Mouse (Mus musculus) forebrain, embryonic 14.5 days (tissue): ENCODE results near the gene Egln3. TPM values are rescaled to one million over a fixed set of nuclear protein-coding genes. Genes with fewer than 3 reads are reported as not detected.
A peak's percentile ranks its signal among the peaks of the same experiment; 100 is the strongest.

Experiments
- ATAC-seq: fragments of 200-750 bp; cut with Nextera tagmentation; 2 replicates; pipeline ENCODE4 v1.8.0; 2017; ENCODE audit warnings: mild to moderate bottlenecking, moderate library complexity
- DNase-seq: peaks from one replicate; pipeline ENCODE4 v3.0.0-alpha.2; 2015; ENCODE audit warnings: low spot score
- H3K27ac ChIP-seq: fragments of 300-500 bp; sonication (generic); 2 replicates; pipeline ENCODE4 v1.5.1; 2014; ENCODE audit warnings: low read depth, mild to moderate bottlenecking, control low read depth, low read length, moderate library complexity
- H3K27me3 ChIP-seq: fragments of 300-500 bp; sonication (generic); replicated peaks from 2 replicates; pipeline ENCODE4 v1.6.1; 2014; ENCODE audit warnings: low read length, control low read depth, mixed read lengths; ENCODE audit not compliant: control insufficient read depth, insufficient read depth
- H3K36me3 ChIP-seq: fragments of 300-500 bp; sonication (generic); 2 replicates; pipeline ENCODE4 v1.6.1; 2014; ENCODE audit warnings: low read length, control low read depth; ENCODE audit not compliant: control insufficient read depth, insufficient read depth
- H3K4me1 ChIP-seq: fragments of 300-500 bp; sonication (generic); 2 replicates; pipeline ENCODE4 v1.6.1; 2014; ENCODE audit warnings: antibody characterized with exemption, low read length, control low read depth; ENCODE audit not compliant: control insufficient read depth, insufficient read depth
- H3K4me2 ChIP-seq: fragments of 300-500 bp; sonication (generic); 2 replicates; pipeline ENCODE4 v1.6.1; 2014; ENCODE audit warnings: mild to moderate bottlenecking, control low read depth, low read length
- H3K4me3 ChIP-seq: fragments of 300-500 bp; sonication (generic); 2 replicates; pipeline ENCODE4 v1.5.1; 2014; ENCODE audit warnings: low read depth, low read length, control low read depth
- H3K9ac ChIP-seq: fragments of 300-500 bp; sonication (generic); 2 replicates; pipeline ENCODE4 v1.6.1; 2014; ENCODE audit warnings: mild to moderate bottlenecking, low read length, control low read depth, moderate library complexity
- H3K9me3 ChIP-seq: fragments of 300-500 bp; sonication (generic); replicated peaks from 2 replicates; pipeline ENCODE4 v1.6.1; 2016; ENCODE audit warnings: low read length, control low read depth, mixed read lengths; ENCODE audit not compliant: control insufficient read depth
- WGBS: fragments of 180-500 bp; shearing (Covaris S2); extraction: QIAGEN DNeasy Blood & Tissue Kit; methylation state at CpG from one replicate; pipeline ENCODE4 v1.1.7; 2014; 5-methylcytosine and 5-hydroxymethylcytosine counted together
- polyA plus RNA-seq: library from polyadenylated mRNA; unstranded; fragments of >200 nt; fragmentation: Nextera tagmentation; extraction: Ambion mirVana; gene quantifications from 2 replicates; pipeline ENCODE4 v1.2.1, GENCODE M21; 2014

Gene Egln3
- polyA plus RNA-seq = 5.9 and 6.3 TPM in 2 replicates

- ATAC-seq = peak; percentile 75
- Histone ChIP-seq H3K4me1 (peaks cover 9% of the 10 kb centered on the region), H3K27ac (no peak within 1 kb of the TSS), H3K4me3 (peak within 1 kb of the TSS; percentile 55), H3K9me3 (no peaks in the 10 kb centered on the region), H3K9ac (peak within 1 kb of the TSS; percentile 74), H3K4me2 (peak within 1 kb of the TSS; percentile 100), H3K27me3 (no peaks in the 10 kb centered on the region), H3K36me3 (no peaks in the 10 kb centered on the region)
- peak; percentile 76 for DNase-seq
- 0% methylated on average over 25 of the region's 25 CpGs for WGBS
Measured at GRCm38 (mm10) chr12:54203656-54204045, at the start of gene Egln3. TSS of gene Egln3 (minus strand) at chr12:54203860.

- no peak overlapping the region for H3K4me2 ChIP-seq
- no peak overlapping the region for H3K4me3 ChIP-seq
- H3K36me3 ChIP-seq = no peaks in the 10 kb centered on the region
- no peaks in the 10 kb centered on the region for H3K9me3 ChIP-seq
- 89% methylated on average over 4 of the region's 4 CpGs for WGBS
- DNase-seq (no peak), ATAC-seq (no peak)
- no peaks in the 10 kb centered on the region for H3K4me1 ChIP-seq
- H3K27me3 ChIP-seq = no peaks in the 10 kb centered on the region
- no peak overlapping the region for H3K9ac ChIP-seq
- no peak overlapping the region for H3K27ac ChIP-seq
Measured at GRCm38 (mm10) chr12:54253449-54253848, 49.8 kb upstream of the Egln3 start.

GRCm38 (mm10) chr12:54251942-54252400, 48.3 kb upstream of the Egln3 start:
- H3K9ac ChIP-seq = no peak overlapping the region
- H3K4me2 ChIP-seq = no peak overlapping the region
- no peak overlapping the region for H3K4me3 ChIP-seq
- no peak overlapping the region for H3K27ac ChIP-seq
- 72% methylated on average over 9 of the region's 9 CpGs for WGBS
- no peaks in the 10 kb centered on the region for H3K27me3 ChIP-seq
- DNase-seq = no peak
- H3K36me3 ChIP-seq = no peaks in the 10 kb centered on the region
- H3K9me3 ChIP-seq = no peaks in the 10 kb centered on the region
- H3K4me1 ChIP-seq = no peaks in the 10 kb centered on the region
- no peak for ATAC-seq

- Histone ChIP-seq H3K9ac (no peak overlapping the region), H3K4me2 (no peak overlapping the region), H3K27ac (no peak overlapping the region), H3K9me3 (no peaks in the 10 kb centered on the region), H3K27me3 (no peaks in the 10 kb centered on the region), H3K4me3 (no peak overlapping the region), H3K36me3 (no peaks in the 10 kb centered on the region), H3K4me1 (no peaks in the 10 kb centered on the region)
- no peak for DNase-seq
- ATAC-seq = no peak
- 91% methylated on average over 7 of the region's 7 CpGs for WGBS
Measured at GRCm38 (mm10) chr12:54247835-54248234, 44.2 kb upstream of the Egln3 start.

- Histone ChIP-seq H3K27ac (no peak overlapping the region), H3K4me2 (no peak overlapping the region), H3K4me1 (no peaks in the 10 kb centered on the region), H3K9ac (no peak overlapping the region), H3K9me3 (no peaks in the 10 kb centered on the region), H3K4me3 (no peak overlapping the region), H3K27me3 (no peaks in the 10 kb centered on the region), H3K36me3 (no peaks in the 10 kb centered on the region)
- 90% methylated on average over 5 of the region's 5 CpGs for WGBS
- no peak for DNase-seq
- no peak for ATAC-seq
Measured at GRCm38 (mm10) chr12:54243158-54243557, 39.5 kb upstream of the Egln3 start.

GRCm38 (mm10) chr12:54241976-54242375, 38.3 kb upstream of the Egln3 start:
- Histone ChIP-seq H3K9ac (no peak overlapping the region), H3K36me3 (no peaks in the 10 kb centered on the region), H3K4me3 (no peak overlapping the region), H3K4me2 (no peak overlapping the region), H3K9me3 (no peaks in the 10 kb centered on the region), H3K27me3 (no peaks in the 10 kb centered on the region), H3K4me1 (no peaks in the 10 kb centered on the region), H3K27ac (no peak overlapping the region)
- 87% methylated on average over 6 of the region's 6 CpGs for WGBS
- DNase-seq (no peak), ATAC-seq (no peak)

- no peak overlapping the region for H3K9ac ChIP-seq
- no peak for DNase-seq
- no peaks in the 10 kb centered on the region for H3K36me3 ChIP-seq
- no peaks in the 10 kb centered on the region for H3K27me3 ChIP-seq
- no peak overlapping the region for H3K4me2 ChIP-seq
- no peaks in the 10 kb centered on the region for H3K4me1 ChIP-seq
- no peak overlapping the region for H3K4me3 ChIP-seq
- H3K9me3 ChIP-seq = no peaks in the 10 kb centered on the region; the same call in 1 of the 2 replicates
- 91% methylated on average over 6 of the region's 6 CpGs for WGBS
- no peak overlapping the region for H3K27ac ChIP-seq
- ATAC-seq = no peak
Measured at GRCm38 (mm10) chr12:54233794-54234193, 30.1 kb upstream of the Egln3 start.

GRCm38 (mm10) chr12:54232996-54233603, 29.4 kb upstream of the Egln3 start:
- no peak for ATAC-seq
- Histone ChIP-seq H3K4me1 (no peaks in the 10 kb centered on the region), H3K9ac (no peak overlapping the region), H3K27ac (no peak overlapping the region), H3K4me2 (no peak overlapping the region), H3K27me3 (no peaks in the 10 kb centered on the region), H3K4me3 (no peak overlapping the region), H3K9me3 (no peaks in the 10 kb centered on the region; the same call in 1 of the 2 replicates), H3K36me3 (no peaks in the 10 kb centered on the region)
- DNase-seq = peak; percentile 53
- 35% methylated on average over 7 of the region's 7 CpGs for WGBS

- peak; percentile 16 for DNase-seq
Measured at GRCm38 (mm10) chr12:54232456-54232855, 28.8 kb upstream of the Egln3 start.

More at GRCm38 (mm10) chr12:54232456-54232855, 28.8 kb upstream of the Egln3 start:
- no peaks in the 10 kb centered on the region for H3K36me3 ChIP-seq
- ATAC-seq = no peak
- H3K4me2 ChIP-seq = no peak overlapping the region
- no peak overlapping the region for H3K4me3 ChIP-seq
- H3K4me1 ChIP-seq = no peaks in the 10 kb centered on the region
- no peak overlapping the region for H3K9ac ChIP-seq
- no peak overlapping the region for H3K27ac ChIP-seq
- no peaks in the 10 kb centered on the region for H3K27me3 ChIP-seq
- H3K9me3 ChIP-seq = no peaks in the 10 kb centered on the region; the same call in 1 of the 2 replicates
- 24% methylated on average over 5 of the region's 5 CpGs for WGBS
